Mouse (Mus musculus): ENCODE data around the gene Ndufs1.

GRCm38 (mm10) chr1:63114136-63114781 is 62.4 kb downstream of the Ndufs1 start, which contains the start of gene Ino80d:
- TF ChIP-seq POLR2A (IDR thresholded peaks at IDR 0.05; ENCODE audit: borderline replicate concordance, low read depth, low read length) (no peak), CTCF (IDR thresholded peaks at IDR 0.05; ENCODE audit: low read depth, low read length) (no peak; the same call in 1 of the 2 replicates)

All from bone marrow macrophage, adult 2 months (primary cell).